Mouse (Mus musculus): ENCODE results near the gene Lrfn1. TPM values are rescaled to one million over a fixed set of nuclear protein-coding genes. Genes with fewer than 3 reads are reported as not detected.

Lrfn1 gene
- total and polyA plus RNA-seq, 3 experiments = 0.03 to 0.11 TPM; not detected in 1

- H3K4me1 ChIP-seq (ENCODE audit: insufficient read depth, low read depth, low read length) = no peaks in the 10 kb centered on the region; the same call in 1 of the 2 replicates
- DNase-seq (ENCODE audit: low spot score) (no peak), ATAC-seq (ENCODE audit: extremely low read depth, insufficient number of reproducible peaks, low FRiP score, poor library complexity, severe bottlenecking) (no peak)
- H3K9me3 ChIP-seq (replicated peaks) = no peaks in the 10 kb centered on the region
- H3K36me3 ChIP-seq (replicated peaks) = no peaks in the 10 kb centered on the region
- TF ChIP-seq CTCF (IDR thresholded peaks at IDR 0.05; ENCODE audit: low read depth, low read length) = no peak
- no peak for TF ChIP-seq GATA1 (IDR thresholded peaks at IDR 0.05; ENCODE audit: borderline replicate concordance, low read length)
- no peak for TF ChIP-seq TAL1 (conservative IDR thresholded peaks at IDR 0.05; ENCODE audit: low read depth, low read length)
- TF ChIP-seq POLR2AphosphoS5 (IDR thresholded peaks at IDR 0.05; ENCODE audit: insufficient replicate concordance, low read depth, low read length) = no peak
- no peak for TF ChIP-seq GATA2 (IDR thresholded peaks at IDR 0.05; ENCODE audit: borderline replicate concordance, low read depth, low read length)
- no peak overlapping the region for H3K4me3 ChIP-seq (ENCODE audit: low read depth, low read length)
- no peaks in the 10 kb centered on the region; the same call in 1 of the 2 replicates for H3K27me3 ChIP-seq (ENCODE audit: insufficient read depth, low read length)
Observed at GRCm38 (mm10) chr7:28460361-28460760, 8.6 kb downstream of the Lrfn1 start.

DNA sequence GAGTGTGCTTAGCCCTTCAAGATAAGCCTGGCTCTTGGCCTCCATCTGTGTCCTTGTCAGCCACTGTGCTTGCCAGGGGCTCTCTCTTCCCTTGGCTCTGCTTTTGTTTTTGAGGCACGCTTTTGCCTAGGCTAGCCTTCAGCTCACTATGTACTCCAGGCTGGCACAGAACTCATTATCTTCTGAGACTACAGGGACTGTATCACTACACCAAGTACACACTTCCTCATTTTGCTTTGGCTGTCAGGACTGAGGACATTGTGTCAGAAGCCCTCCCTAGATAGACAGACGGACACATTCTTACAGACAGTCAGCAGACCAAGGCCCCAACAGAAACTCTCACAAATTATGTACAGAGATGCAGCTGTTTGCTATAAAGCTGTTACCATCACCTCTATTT lies 11.0 kb downstream of the Lrfn1 start:
- ATAC-seq (ENCODE audit: extremely low read depth, insufficient number of reproducible peaks, low FRiP score, poor library complexity, severe bottlenecking) = no peak
- H3K27me3 ChIP-seq (ENCODE audit: insufficient read depth, low read length) = no peaks in the 10 kb centered on the region; the same call in 1 of the 2 replicates

DNA sequence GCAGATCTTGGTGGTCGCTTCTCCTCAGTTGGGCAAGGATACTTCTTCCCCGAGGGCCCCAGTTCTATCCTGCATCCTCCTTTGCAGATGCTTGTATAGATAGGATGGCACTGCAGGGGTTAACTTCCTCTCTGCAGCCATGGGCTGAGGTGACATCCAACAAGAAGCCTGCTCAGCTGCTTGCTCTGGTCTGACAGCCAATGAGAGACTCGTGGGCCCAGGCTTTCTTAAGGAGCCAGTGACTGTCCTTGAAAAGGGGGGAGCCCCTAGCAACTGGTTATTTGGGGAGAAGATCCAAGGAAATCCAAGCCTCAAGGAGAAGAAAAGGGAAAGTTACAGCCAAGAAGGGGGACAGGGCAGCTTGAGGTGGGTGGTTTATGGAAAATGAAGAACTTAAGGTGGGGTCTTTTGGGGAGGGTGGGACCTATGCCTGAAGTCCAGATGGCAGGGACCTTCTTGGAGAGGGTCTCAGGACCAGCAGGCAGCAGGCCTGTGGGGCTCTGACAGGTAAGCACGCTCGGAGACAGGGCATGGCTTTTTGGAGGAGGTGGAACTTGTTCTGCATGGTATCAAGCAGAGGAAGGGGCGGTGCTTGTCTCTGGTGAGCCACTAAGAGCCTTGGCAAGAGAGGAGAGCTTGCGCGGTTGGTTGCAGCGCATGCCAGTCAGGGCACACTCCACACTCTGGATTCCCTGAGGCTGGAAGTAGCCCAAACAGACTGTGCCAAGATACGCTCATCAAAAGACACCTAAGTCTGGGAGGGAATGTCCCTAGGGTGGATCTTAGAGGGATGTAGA lies 12.8 kb downstream of the Lrfn1 start:
- no peak for DNase-seq (ENCODE audit: low spot score)
- no peaks in the 10 kb centered on the region for H3K4me1 ChIP-seq (ENCODE audit: insufficient read depth, low read depth, low read length)
- H3K4me3 ChIP-seq (ENCODE audit: low read depth, low read length) = no peak overlapping the region
- H3K27me3 ChIP-seq (ENCODE audit: insufficient read depth, low read length) = no peaks in the 10 kb centered on the region
- ATAC-seq (ENCODE audit: extremely low read depth, insufficient number of reproducible peaks, low FRiP score, poor library complexity, severe bottlenecking) = no peak
- H3K36me3 ChIP-seq (replicated peaks) = no peaks in the 10 kb centered on the region
- TF ChIP-seq TAL1 (conservative IDR thresholded peaks at IDR 0.05; ENCODE audit: low read depth, low read length) (no peak), POLR2AphosphoS5 (IDR thresholded peaks at IDR 0.05; ENCODE audit: insufficient replicate concordance, low read depth, low read length) (no peak), GATA1 (IDR thresholded peaks at IDR 0.05; ENCODE audit: borderline replicate concordance, low read length) (no peak), CTCF (IDR thresholded peaks at IDR 0.05; ENCODE audit: low read depth, low read length) (no peak), GATA2 (IDR thresholded peaks at IDR 0.05; ENCODE audit: borderline replicate concordance, low read depth, low read length) (no peak)
- no peaks in the 10 kb centered on the region for H3K9me3 ChIP-seq (replicated peaks)

More for the DNA sequence above, 11.0 kb downstream of the Lrfn1 start:
- no peaks in the 10 kb centered on the region for H3K36me3 ChIP-seq (replicated peaks)
- no peak for TF ChIP-seq POLR2AphosphoS5 (IDR thresholded peaks at IDR 0.05; ENCODE audit: insufficient replicate concordance, low read depth, low read length)
- TF ChIP-seq CTCF (IDR thresholded peaks at IDR 0.05; ENCODE audit: low read depth, low read length) = no peak
- no peaks in the 10 kb centered on the region for H3K9me3 ChIP-seq (replicated peaks)
- H3K4me1 ChIP-seq (ENCODE audit: insufficient read depth, low read depth, low read length) = no peaks in the 10 kb centered on the region; the same call in 1 of the 2 replicates
- no peak for DNase-seq (ENCODE audit: low spot score)
- H3K4me3 ChIP-seq (ENCODE audit: low read depth, low read length) = no peak overlapping the region

DNA sequence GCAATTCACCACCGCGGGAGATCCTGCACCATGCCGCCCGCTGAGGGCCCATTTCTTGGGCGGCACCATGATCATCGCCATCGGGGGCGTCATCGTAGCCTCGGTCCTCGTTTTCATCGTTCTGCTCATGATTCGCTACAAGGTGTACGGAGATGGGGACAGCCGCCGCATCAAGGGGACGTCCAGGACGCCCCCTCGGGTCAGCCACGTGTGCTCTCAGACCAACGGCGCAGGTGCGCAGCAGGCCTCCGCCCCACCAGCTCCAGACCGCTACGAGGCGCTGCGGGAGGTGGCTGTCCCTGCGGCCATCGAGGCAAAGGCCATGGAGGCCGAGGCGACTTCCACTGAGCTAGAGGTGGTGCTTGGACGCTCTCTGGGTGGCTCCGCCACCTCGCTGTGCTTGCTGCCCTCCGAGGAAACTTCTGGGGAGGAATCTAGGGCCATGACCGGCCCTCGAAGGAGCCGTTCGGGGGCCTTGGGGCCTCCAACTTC lies 15.0 kb downstream of the Lrfn1 start:
- Histone ChIP-seq H3K4me1 (ENCODE audit: insufficient read depth, low read depth, low read length) (no peaks in the 10 kb centered on the region), H3K27me3 (ENCODE audit: insufficient read depth, low read length) (0 out of 2 replicates have a peak, but pooled peaks cover 2% of the 10 kb centered on the region), H3K36me3 (replicated peaks) (no peaks in the 10 kb centered on the region), H3K4me3 (ENCODE audit: low read depth, low read length) (no peak overlapping the region), H3K9me3 (replicated peaks) (no peaks in the 10 kb centered on the region)
- DNase-seq (ENCODE audit: low spot score) = no peak
- TF ChIP-seq GATA2 (IDR thresholded peaks at IDR 0.05; ENCODE audit: borderline replicate concordance, low read depth, low read length) (no peak), CTCF (IDR thresholded peaks at IDR 0.05; ENCODE audit: low read depth, low read length) (no peak), TAL1 (conservative IDR thresholded peaks at IDR 0.05; ENCODE audit: low read depth, low read length) (no peak), POLR2AphosphoS5 (IDR thresholded peaks at IDR 0.05; ENCODE audit: insufficient replicate concordance, low read depth, low read length) (no peak), GATA1 (IDR thresholded peaks at IDR 0.05; ENCODE audit: borderline replicate concordance, low read length) (no peak)
- no peak for ATAC-seq (ENCODE audit: extremely low read depth, insufficient number of reproducible peaks, low FRiP score, poor library complexity, severe bottlenecking)

DNA sequence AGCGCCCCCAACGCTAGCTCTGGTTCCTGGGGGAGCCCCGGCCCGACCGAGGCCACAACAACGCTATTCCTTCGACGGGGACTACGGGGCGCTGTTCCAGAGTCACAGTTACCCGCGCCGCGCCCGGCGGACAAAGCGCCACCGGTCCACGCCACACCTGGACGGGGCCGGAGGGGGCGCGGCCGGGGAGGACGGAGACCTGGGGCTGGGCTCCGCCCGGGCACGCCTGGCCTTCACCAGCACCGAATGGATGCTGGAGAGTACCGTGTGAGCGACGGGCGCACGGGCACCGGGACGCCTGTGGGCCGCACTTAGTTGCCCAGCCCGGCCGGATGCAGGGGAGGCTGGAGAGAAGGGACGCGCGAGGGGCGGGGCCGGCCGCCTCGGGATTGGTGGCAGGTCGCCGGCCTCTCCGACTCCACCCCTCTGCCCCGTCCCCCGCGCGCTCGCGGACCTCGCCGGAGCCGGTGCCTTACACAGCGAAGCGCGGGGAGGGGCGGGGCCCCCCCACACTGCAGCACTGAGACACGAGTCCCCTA lies 15.5 kb downstream of the Lrfn1 start:
- DNase-seq (ENCODE audit: low spot score) = no peak
- H3K36me3 ChIP-seq (replicated peaks) = no peaks in the 10 kb centered on the region
- ATAC-seq (ENCODE audit: extremely low read depth, insufficient number of reproducible peaks, low FRiP score, poor library complexity, severe bottlenecking) = no peak
- H3K9me3 ChIP-seq (replicated peaks) = no peaks in the 10 kb centered on the region
- H3K4me1 ChIP-seq (ENCODE audit: insufficient read depth, low read depth, low read length) = no peaks in the 10 kb centered on the region
- H3K27me3 ChIP-seq (ENCODE audit: insufficient read depth, low read length) = 0 out of 2 replicates have a peak, but pooled peaks cover 2% of the 10 kb centered on the region
- no peak overlapping the region for H3K4me3 ChIP-seq (ENCODE audit: low read depth, low read length)
- no peak for TF ChIP-seq GATA2 (IDR thresholded peaks at IDR 0.05; ENCODE audit: borderline replicate concordance, low read depth, low read length)
- no peak for TF ChIP-seq GATA1 (IDR thresholded peaks at IDR 0.05; ENCODE audit: borderline replicate concordance, low read length)
- no peak for TF ChIP-seq CTCF (IDR thresholded peaks at IDR 0.05; ENCODE audit: low read depth, low read length)
- no peak for TF ChIP-seq POLR2AphosphoS5 (IDR thresholded peaks at IDR 0.05; ENCODE audit: insufficient replicate concordance, low read depth, low read length)
- TF ChIP-seq TAL1 (conservative IDR thresholded peaks at IDR 0.05; ENCODE audit: low read depth, low read length) = no peak

GRCm38 (mm10) chr7:28476191-28476590 lies 24.4 kb downstream of the Lrfn1 start:
- TF ChIP-seq GATA2 (IDR thresholded peaks at IDR 0.05; ENCODE audit: borderline replicate concordance, low read depth, low read length) (no peak), TAL1 (conservative IDR thresholded peaks at IDR 0.05; ENCODE audit: low read depth, low read length) (no peak), GATA1 (IDR thresholded peaks at IDR 0.05; ENCODE audit: borderline replicate concordance, low read length) (no peak), POLR2AphosphoS5 (IDR thresholded peaks at IDR 0.05; ENCODE audit: insufficient replicate concordance, low read depth, low read length) (no peak), CTCF (IDR thresholded peaks at IDR 0.05; ENCODE audit: low read depth, low read length) (no peak)
- H3K27me3 ChIP-seq (ENCODE audit: insufficient read depth, low read length) = no peaks in the 10 kb centered on the region; the same call in 1 of the 2 replicates
- no peaks in the 10 kb centered on the region for H3K36me3 ChIP-seq (replicated peaks)
- DNase-seq (ENCODE audit: low spot score) (no peak), ATAC-seq (ENCODE audit: extremely low read depth, insufficient number of reproducible peaks, low FRiP score, poor library complexity, severe bottlenecking) (no peak)
- no peaks in the 10 kb centered on the region for H3K9me3 ChIP-seq (replicated peaks)
- no peaks in the 10 kb centered on the region; the same call in 1 of the 2 replicates for H3K4me1 ChIP-seq (ENCODE audit: insufficient read depth, low read depth, low read length)
- no peak overlapping the region for H3K4me3 ChIP-seq (ENCODE audit: low read depth, low read length)
